Mouse (Mus musculus) heart, embryonic 11.5 days (tissue): ENCODE measurements around the gene Kctd15. TPM values are rescaled to one million over a fixed set of nuclear protein-coding genes. Genes with fewer than 3 reads are reported as not detected.

ENCODE experiments used
- ATAC-seq: fragments of 200-750 bp; cut with Nextera tagmentation; replicated peaks from 2 replicates; pipeline ENCODE4 v1.8.0; 2017; ENCODE audit warnings: moderate library complexity; ENCODE audit not compliant: insufficient number of reproducible peaks, low FRiP score, low TSS enrichment
- H3K27ac ChIP-seq: fragments of 300-500 bp; sonication (generic); 2 replicates; pipeline ENCODE4 v1.5.1; 2014; ENCODE audit warnings: mild to moderate bottlenecking, low read depth, low read length
- H3K27me3 ChIP-seq: fragments of 300-500 bp; sonication (generic); 2 replicates; pipeline ENCODE4 v1.6.1; 2014; ENCODE audit warnings: mild to moderate bottlenecking, low read length, mixed read lengths; ENCODE audit not compliant: control insufficient read depth, insufficient read depth
- H3K36me3 ChIP-seq: fragments of 300-500 bp; sonication (generic); 2 replicates; pipeline ENCODE4 v1.6.1; 2014; ENCODE audit warnings: mild to moderate bottlenecking, low read length, moderate library complexity, mixed read lengths; ENCODE audit not compliant: control insufficient read depth, insufficient read depth
- H3K4me1 ChIP-seq: fragments of 300-500 bp; sonication (generic); 2 replicates; pipeline ENCODE4 v1.6.1; 2014; ENCODE audit warnings: low read length; ENCODE audit not compliant: control insufficient read depth, insufficient read depth
- H3K4me2 ChIP-seq: fragments of 300-500 bp; sonication (generic); 2 replicates; pipeline ENCODE4 v1.6.1; 2014; ENCODE audit warnings: mild to moderate bottlenecking, moderate library complexity
- H3K4me3 ChIP-seq: fragments of 300-500 bp; sonication (generic); 2 replicates; pipeline ENCODE4 v1.5.1; 2014; ENCODE audit warnings: low read depth, low read length
- H3K9ac ChIP-seq: fragments of 300-500 bp; sonication (generic); 2 replicates; pipeline ENCODE4 v1.6.1; 2014; ENCODE audit warnings: mild to moderate bottlenecking, low read depth, low read length, moderate library complexity
- H3K9me3 ChIP-seq: fragments of 300-500 bp; sonication (generic); replicated peaks from 2 replicates; pipeline ENCODE4 v1.6.1; 2016; ENCODE audit warnings: low read length; ENCODE audit not compliant: control insufficient read depth
- WGBS: fragments of 180-500 bp; shearing (Covaris S2); extraction: QIAGEN DNeasy Blood & Tissue Kit; methylation state at CpG from one replicate; pipeline ENCODE4 v1.1.7; 2014; ENCODE audit not compliant: insufficient replicate concordance; 5-methylcytosine and 5-hydroxymethylcytosine counted together
- polyA plus RNA-seq: library from polyadenylated mRNA; unstranded; fragments of >200 nt; fragmentation: Nextera tagmentation; extraction: Ambion mirVana; gene quantifications from 2 replicates; pipeline ENCODE4 v1.2.1, GENCODE M21; 2014

Kctd15 gene
- polyA plus RNA-seq, 1 experiment from 2014 or later: 4.5 TPM

DNA sequence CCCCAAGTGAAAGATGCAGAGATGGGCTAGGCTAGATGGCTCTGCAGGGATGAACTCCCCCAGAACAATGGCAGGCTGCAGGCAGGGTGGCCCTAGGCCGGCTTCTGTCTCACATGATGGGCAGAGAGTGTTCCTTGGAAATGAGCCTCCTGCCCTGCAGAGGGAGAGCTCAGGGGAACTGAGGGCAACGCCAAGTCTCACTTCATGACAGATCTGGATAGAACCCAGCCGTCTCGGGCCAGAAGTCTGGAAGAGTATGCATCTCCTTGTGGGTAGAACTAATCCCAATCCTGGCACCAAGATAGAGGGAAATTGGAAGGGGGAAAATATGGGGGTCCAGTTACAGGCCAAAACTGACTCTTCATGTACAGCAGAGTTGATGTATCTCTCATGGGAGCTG lies 36.5 kb upstream of the Kctd15 start:
- Histone ChIP-seq H3K4me2 (no peak overlapping the region), H3K9me3 (no peaks in the 10 kb centered on the region), H3K4me1 (peaks cover 5% of the 10 kb centered on the region; the same call in 1 of the 2 replicates), H3K27ac (no peak overlapping the region), H3K4me3 (no peak overlapping the region), H3K9ac (no peak overlapping the region), H3K27me3 (no peaks in the 10 kb centered on the region), H3K36me3 (no peaks in the 10 kb centered on the region)
- WGBS: 73% methylated on average over 4 of the region's 4 CpGs
- ATAC-seq: no peak

DNA sequence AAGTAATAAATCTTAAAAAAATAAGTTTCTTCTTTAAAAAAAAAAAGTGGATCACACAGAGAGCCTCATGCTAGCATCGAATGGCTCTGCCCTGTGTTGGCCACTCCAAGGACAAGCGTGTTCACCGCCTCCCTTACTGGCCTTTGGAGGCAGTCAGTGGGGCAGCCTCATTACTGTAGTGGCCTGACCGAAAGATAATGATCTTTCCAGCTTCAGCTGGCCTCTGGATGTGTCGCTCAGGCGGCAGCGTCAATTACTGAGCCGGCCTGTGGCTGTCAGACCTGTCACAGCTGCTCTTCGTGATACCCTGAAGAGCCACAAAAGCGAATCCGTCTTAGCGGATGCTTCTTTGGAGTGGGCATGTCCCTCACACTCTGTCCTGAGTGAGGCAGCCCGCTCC lies 33.6 kb upstream of the Kctd15 start:
- H3K27me3 ChIP-seq: no peaks in the 10 kb centered on the region
- H3K9me3 ChIP-seq: no peaks in the 10 kb centered on the region
- no peak overlapping the region for H3K9ac ChIP-seq
- no peak overlapping the region for H3K4me3 ChIP-seq
- H3K27ac ChIP-seq: no peak overlapping the region
- ATAC-seq: no peak
- peaks cover 5% of the 10 kb centered on the region; the same call in 1 of the 2 replicates for H3K4me1 ChIP-seq
- H3K36me3 ChIP-seq: no peaks in the 10 kb centered on the region
- 31% methylated on average over 13 of the region's 13 CpGs for WGBS
- no peak overlapping the region for H3K4me2 ChIP-seq

- H3K36me3 ChIP-seq: no peaks in the 10 kb centered on the region
- no peak overlapping the region for H3K9ac ChIP-seq
- peaks cover 5% of the 10 kb centered on the region; the same call in 1 of the 2 replicates for H3K4me1 ChIP-seq
- H3K27ac ChIP-seq: no peak overlapping the region
- no peak overlapping the region for H3K4me2 ChIP-seq
- H3K27me3 ChIP-seq: peaks cover 2% of the 10 kb centered on the region; the same call in 1 of the 2 replicates
- ATAC-seq: no peak
- WGBS: 9% methylated on average over 6 of the region's 6 CpGs
- H3K4me3 ChIP-seq: no peak overlapping the region
- H3K9me3 ChIP-seq: no peaks in the 10 kb centered on the region
Observed at GRCm38 (mm10) chr7:34689028-34689427, 32.5 kb upstream of the Kctd15 start.

DNA sequence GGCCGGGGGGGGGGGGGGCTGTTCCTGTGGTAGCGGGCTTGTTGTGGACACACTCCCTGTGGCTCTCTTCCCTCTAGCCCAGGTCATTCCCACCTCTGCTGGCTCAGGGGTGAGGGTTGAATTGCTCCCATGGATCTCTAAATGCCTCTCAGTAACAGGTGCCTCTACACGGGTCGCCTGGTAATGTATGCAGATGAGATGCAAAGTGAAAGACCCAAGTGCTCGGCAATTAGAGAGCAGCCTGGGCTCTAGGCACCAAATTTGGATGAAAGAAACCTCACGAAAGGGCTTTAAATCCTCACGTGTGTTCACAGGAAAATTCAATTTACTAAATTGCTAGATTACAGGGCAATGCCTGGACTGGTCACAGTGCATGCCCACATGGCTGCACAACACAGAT lies 29.3 kb upstream of the Kctd15 start:
- H3K4me1 ChIP-seq: peaks cover 5% of the 10 kb centered on the region; the same call in 1 of the 2 replicates
- H3K27ac ChIP-seq: no peak overlapping the region
- ATAC-seq: no peak
- H3K9ac ChIP-seq: no peak overlapping the region
- H3K36me3 ChIP-seq: no peaks in the 10 kb centered on the region
- H3K4me3 ChIP-seq: no peak overlapping the region
- peaks cover 2% of the 10 kb centered on the region; the same call in 1 of the 2 replicates for H3K27me3 ChIP-seq
- H3K9me3 ChIP-seq: no peaks in the 10 kb centered on the region
- 43% methylated on average over 7 of the region's 7 CpGs for WGBS
- H3K4me2 ChIP-seq: no peak overlapping the region

DNA sequence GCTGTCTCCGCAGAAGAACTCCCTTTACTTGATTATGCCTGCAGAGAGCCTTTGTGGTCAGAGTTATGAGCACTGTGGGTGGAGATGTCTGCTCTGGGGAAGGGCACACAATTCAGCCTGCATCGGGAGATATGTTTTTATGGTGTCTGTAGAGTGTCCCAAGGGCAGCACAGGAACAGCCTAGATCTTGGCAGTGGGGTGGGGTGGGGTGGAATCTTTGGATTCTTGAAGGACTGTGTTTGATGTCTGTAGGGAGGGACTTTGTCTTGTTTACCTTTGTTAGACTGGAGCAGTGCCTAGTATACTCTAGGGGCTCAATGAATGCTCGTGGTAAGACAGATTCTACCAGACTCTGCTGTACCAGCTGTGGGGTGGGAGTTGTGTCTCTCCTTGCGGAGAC lies 28.6 kb upstream of the Kctd15 start:
- H3K9me3 ChIP-seq: no peaks in the 10 kb centered on the region
- no peak overlapping the region for H3K4me2 ChIP-seq
- no peak for ATAC-seq
- H3K27ac ChIP-seq: no peak overlapping the region
- WGBS: 62% methylated on average over 4 of the region's 4 CpGs
- 0 out of 2 replicates have a peak, but pooled peaks cover 2% of the 10 kb centered on the region for H3K4me1 ChIP-seq
- no peak overlapping the region for H3K9ac ChIP-seq
- peaks cover 7% of the 10 kb centered on the region; the same call in 1 of the 2 replicates for H3K27me3 ChIP-seq
- no peak overlapping the region for H3K4me3 ChIP-seq
- H3K36me3 ChIP-seq: no peaks in the 10 kb centered on the region

DNA sequence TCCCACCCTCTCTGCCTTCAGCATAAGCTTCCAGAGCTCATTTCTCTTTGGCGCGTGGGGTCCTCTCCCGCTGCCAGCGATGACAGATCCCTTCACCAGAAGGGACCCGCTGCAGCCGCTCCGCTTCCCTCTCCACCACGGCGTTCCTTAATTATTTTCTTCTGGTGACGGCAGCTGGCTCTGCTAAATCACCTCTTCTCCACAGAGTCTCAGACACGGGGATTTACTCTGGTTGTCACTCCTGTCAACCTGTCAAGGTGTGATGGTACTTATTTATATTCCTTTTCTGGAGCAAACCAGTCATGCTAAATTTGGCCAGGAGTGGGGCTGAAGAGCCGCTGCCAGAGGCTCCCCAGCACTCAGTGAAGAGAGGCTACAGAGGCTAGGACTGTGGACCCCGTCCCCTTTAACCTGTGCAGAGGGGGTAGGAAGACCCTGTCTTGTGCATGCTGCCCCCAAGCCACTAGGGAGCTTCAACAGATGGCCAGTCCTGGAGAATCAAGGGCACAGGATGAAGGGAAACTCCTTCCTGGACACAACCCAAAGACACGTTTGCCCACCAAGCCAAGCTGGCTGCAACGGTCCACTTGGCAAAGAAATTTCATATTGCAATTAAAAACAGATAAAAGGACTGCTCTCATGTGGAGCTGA lies 24.4 kb upstream of the Kctd15 start:
- Histone ChIP-seq H3K4me1 (no peaks in the 10 kb centered on the region), H3K9ac (no peak overlapping the region), H3K36me3 (no peaks in the 10 kb centered on the region), H3K4me3 (no peak overlapping the region), H3K27ac (no peak overlapping the region), H3K27me3 (peaks cover 12% of the 10 kb centered on the region), H3K4me2 (no peak overlapping the region; the same call in 1 of the 2 replicates), H3K9me3 (no peaks in the 10 kb centered on the region)
- WGBS: 40% methylated on average over 15 of the region's 15 CpGs
- ATAC-seq: no peak

- no peaks in the 10 kb centered on the region for H3K9me3 ChIP-seq
- peaks cover 23% of the 10 kb centered on the region for H3K27me3 ChIP-seq
- H3K9ac ChIP-seq: no peak overlapping the region
- no peak overlapping the region for H3K4me3 ChIP-seq
- no peak for ATAC-seq
- no peaks in the 10 kb centered on the region for H3K4me1 ChIP-seq
- H3K4me2 ChIP-seq: no peak overlapping the region
- no peaks in the 10 kb centered on the region for H3K36me3 ChIP-seq
- 65% methylated on average over 2 of the region's 2 CpGs for whole genome bisulfite sequencing
- no peak overlapping the region for H3K27ac ChIP-seq
Observed at GRCm38 (mm10) chr7:34679886-34680285, 23.4 kb upstream of the Kctd15 start.

DNA sequence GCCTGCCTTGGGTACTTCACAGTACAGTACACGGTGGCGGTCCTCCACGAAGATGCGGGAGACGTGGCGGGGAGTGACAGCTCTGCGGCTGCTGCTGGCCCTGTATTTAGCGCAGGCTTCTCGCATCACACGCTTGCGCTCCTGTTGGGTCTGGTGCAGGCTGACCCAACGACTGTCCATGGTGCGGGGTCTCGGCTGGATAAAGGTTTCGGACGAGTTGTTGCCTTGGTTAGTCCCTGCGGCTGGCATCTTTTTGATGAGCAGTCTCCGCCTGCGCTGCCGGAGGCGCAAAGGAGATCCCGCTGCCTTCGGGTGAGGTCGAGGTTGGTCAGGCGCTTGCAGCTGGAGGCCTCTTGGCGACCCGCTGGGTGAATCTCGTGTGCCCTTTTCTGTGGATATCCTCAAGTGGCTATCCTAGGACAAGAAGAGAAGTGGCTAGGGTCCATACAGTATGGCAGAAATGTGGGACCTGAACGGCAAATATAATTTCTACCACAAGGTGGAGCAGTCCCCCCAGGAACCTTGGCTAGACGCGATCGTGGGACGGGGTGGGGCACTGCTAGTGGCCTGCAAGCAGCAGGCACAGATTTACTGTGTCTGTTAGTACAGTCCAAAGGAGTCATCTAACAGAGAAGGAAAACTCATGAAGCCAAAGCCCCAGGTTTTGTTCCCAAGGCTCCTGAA lies 19.4 kb upstream of the Kctd15 start:
- H3K27ac ChIP-seq: no peak overlapping the region
- H3K27me3 ChIP-seq: peaks cover 42% of the 10 kb centered on the region
- no peak overlapping the region for H3K9ac ChIP-seq
- H3K4me1 ChIP-seq: no peaks in the 10 kb centered on the region
- H3K4me2 ChIP-seq: peak overlapping the region; percentile 49
- no peaks in the 10 kb centered on the region for H3K9me3 ChIP-seq
- 10% methylated on average over 33 of the region's 33 CpGs for WGBS
- H3K36me3 ChIP-seq: no peaks in the 10 kb centered on the region
- ATAC-seq: no peak
- H3K4me3 ChIP-seq: peak overlapping the region; percentile 21
